Comparison of ENCODE assay signal across 8 mouse cellular contexts in the genomic region with DNA sequence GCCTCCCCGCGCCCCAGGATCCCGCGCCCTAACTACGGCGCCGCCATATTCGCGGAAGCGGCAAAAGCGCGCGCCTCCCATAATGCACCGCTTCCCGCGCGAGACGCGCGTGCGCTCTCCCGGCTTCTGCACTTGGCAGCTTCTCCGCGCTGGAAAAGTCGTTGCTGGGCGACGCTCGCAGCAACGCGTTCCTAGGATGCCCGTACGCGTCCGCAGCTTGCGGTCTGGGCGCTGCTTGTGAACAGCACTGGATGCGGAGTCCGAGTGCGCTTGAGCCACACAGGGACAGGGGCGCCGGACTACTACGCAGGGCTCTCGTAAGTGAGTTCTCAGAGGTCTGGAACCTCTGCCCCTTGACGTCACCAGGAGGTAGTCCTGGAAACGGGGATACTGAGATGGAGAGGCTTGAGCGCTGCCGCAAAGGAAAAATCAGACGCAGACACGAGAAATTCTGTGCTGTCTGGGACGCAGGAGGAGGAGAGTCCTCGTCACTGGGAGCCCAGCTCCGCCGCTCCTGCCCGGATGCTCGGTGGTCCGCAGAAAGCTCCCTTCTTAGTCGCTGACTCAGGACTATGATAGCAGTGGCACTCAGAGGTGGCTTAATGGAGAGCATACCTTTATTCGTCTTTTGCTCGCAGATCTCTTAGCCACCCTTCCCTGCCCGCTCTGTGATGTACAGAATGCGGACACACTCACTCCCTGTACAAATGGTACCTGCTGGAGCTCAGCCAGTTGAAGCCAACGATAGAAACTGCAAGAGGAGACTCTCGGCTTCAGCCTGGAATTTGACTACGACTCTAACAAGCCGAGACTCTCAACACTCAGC. TPM values are rescaled to one million over a fixed set of nuclear protein-coding genes. Genes with fewer than 3 reads are reported as not detected.
DNase-seq lines count a peak whose midpoint lies in the region; ATAC-seq lines count a peak whose summit lies in the region.

A gene (minus strand): TSS at position 193 of the 826 bp plus-strand sequence.

- no peaks in the 10 kb centered on the region for H3K9me3 ChIP-seq in hindbrain, embryonic 15.5 days

- H3K4me1 ChIP-seq in hindbrain, embryonic 15.5 days (replicated peaks): peaks cover 22% of the 10 kb centered on the region

- H3K27ac ChIP-seq in hindbrain, embryonic 15.5 days (replicated peaks): peak within 1 kb of the TSS; percentile 88

- H3K4me2 ChIP-seq in hindbrain, embryonic 15.5 days: peak within 1 kb of the TSS; percentile 86

- ATAC-seq in hindbrain, embryonic 15.5 days (ENCODE audit: low FRiP score, low read depth): peak; percentile 94

- peak within 1 kb of the TSS; percentile 88 for H3K9ac ChIP-seq in hindbrain, embryonic 15.5 days

- DNase-seq in R1 (ENCODE audit: low read depth, low spot score): peak; percentile 94
- peak; percentile 93 to 96 for DNase-seq in cerebellum, postnatal 25 days
- peak; percentile 89 to 95 for DNase-seq in frontal cortex, postnatal 36 days (ENCODE audit: low spot score in 2 of 2)
- DNase-seq in left cerebral cortex, adult 11 months (ENCODE audit: low spot score): peak; percentile 81
- peak; percentile 93 to 94 for DNase-seq in lung, postnatal 4 days
- peak; percentile 87 for DNase-seq in retina, postnatal 7 days (ENCODE audit: low read depth, low spot score)
- DNase-seq in urinary bladder, adult 2 months (ENCODE audit: low spot score): peak; percentile 76

- no peaks in the 10 kb centered on the region for H3K27me3 ChIP-seq in hindbrain, embryonic 15.5 days

- H3K36me3 ChIP-seq in hindbrain, embryonic 15.5 days: no peaks in the 10 kb centered on the region

- WGBS in hindbrain, embryonic 15.5 days: under 1% methylated on average over 65 of the region's 65 CpGs

- peak within 1 kb of the TSS; percentile 95 for H3K4me3 ChIP-seq in hindbrain, embryonic 15.5 days

RNA-seq across cellular contexts. Expression of the gene that starts here (rescaled TPM):
- polyA plus RNA-seq in hindbrain, embryonic 15.5 days (2015; fragmentation: Nextera tagmentation; extraction: Ambion mirVana): 38.4 and 39.0 TPM in 2 replicates
- polyA plus RNA-seq in urinary bladder, adult 2 months (2012; rRNA removed): 46.2 and 57.2 TPM in 2 replicates

Comparison
In these comparisons a context has a peak if more than half of its experiments do, and no peak if none do; other contexts are left out.
1. Peak in every context shown above with its lines: DNase-seq, ATAC-seq, H3K4me3 ChIP-seq and H3K27ac ChIP-seq.